Mouse (Mus musculus) left cerebral cortex, postnatal 10 days (tissue): ENCODE results near the gene Hdac7. TPM values are rescaled to one million over a fixed set of nuclear protein-coding genes. Genes with fewer than 3 reads are reported as not detected.
A peak's percentile ranks its signal among the peaks of the same experiment; 100 is the strongest.

Experiments used
- DNase-seq, 2 experiments: peaks; one replicate each; pipeline ENCODE4 v3.0.0; 2021 to 2022; ENCODE audit warnings: low spot score in 2 of 2, mixed read lengths in 1 of 2; ENCODE audit errors: extremely low spot score in 1 of 2
- intact Hi-C: fragments of 180-260 bp; cut with DNase I; formaldehyde crosslinking; loops from one replicate; pipeline ENCODE4 v1.15.1; 2025
- total RNA-seq, 2 experiments: library from RNA; stranded (reverse); gene quantifications; 2 replicates each; pipeline ENCODE4 v1.2.3; 2021

Gene Hdac7
- total RNA-seq, 2 experiments from 2014 or later, result 21.5 to 23.5 TPM

- intact Hi-C loops, result no loop called here
- DNase-seq, result no peak
These were observed 5.9 kb downstream of the Hdac7 start for GRCm38 (mm10) chr15:97838395-97838794.

- intact Hi-C loops, result no loop called here
- DNase-seq, result no peak
These were observed 6.7 kb downstream of the Hdac7 start for GRCm38 (mm10) chr15:97837491-97838061.

- intact Hi-C loops, result no loop called here
- no peak for DNase-seq
These were observed 7.4 kb downstream of the Hdac7 start for GRCm38 (mm10) chr15:97836894-97837247.

GRCm38 (mm10) chr15:97836153-97836893 lies 8.0 kb downstream of the Hdac7 start:
- intact Hi-C loops, result no loop called here

GRCm38 (mm10) chr15:97832764-97833479 lies 11.4 kb downstream of the Hdac7 start:
- intact Hi-C loops, result no loop called here
- no peak for DNase-seq

More at GRCm38 (mm10) chr15:97836153-97836893, 8.0 kb downstream of the Hdac7 start:
- no peak for DNase-seq

- intact Hi-C loops, result no loop called here
- DNase-seq, result no peak
These were observed 12.2 kb downstream of the Hdac7 start for GRCm38 (mm10) chr15:97831987-97832640.

GRCm38 (mm10) chr15:97831242-97831986 lies 12.9 kb downstream of the Hdac7 start:
- intact Hi-C loops, result no loop called here
- peak in 1 of 2 experiments; percentile 79 for DNase-seq

- intact Hi-C loops, result no loop called here
- DNase-seq, result peak in 1 of 2 experiments; percentile 67
These were observed 13.5 kb downstream of the Hdac7 start for GRCm38 (mm10) chr15:97830788-97831241.

GRCm38 (mm10) chr15:97830253-97830787 lies 14.0 kb downstream of the Hdac7 start:
- no peak for DNase-seq
- intact Hi-C loops, result no loop called here

GRCm38 (mm10) chr15:97829432-97829831 lies 14.9 kb downstream of the Hdac7 start:
- DNase-seq, result no peak
- intact Hi-C loops, result no loop called here

GRCm38 (mm10) chr15:97828901-97829338 lies 15.4 kb downstream of the Hdac7 start:
- intact Hi-C loops, result no loop called here
- peak in 1 of 2 experiments; percentile 65 for DNase-seq

GRCm38 (mm10) chr15:97828221-97828842 lies 16.0 kb downstream of the Hdac7 start:
- DNase-seq, result no peak
- intact Hi-C loops, result no loop called here

- intact Hi-C loops, result no loop called here
- no peak for DNase-seq
These were observed 16.9 kb downstream of the Hdac7 start for GRCm38 (mm10) chr15:97827401-97827800.

GRCm38 (mm10) chr15:97826588-97827261 lies 17.6 kb downstream of the Hdac7 start:
- intact Hi-C loops, result no loop called here
- DNase-seq, result no peak

GRCm38 (mm10) chr15:97825941-97826587 lies 18.2 kb downstream of the Hdac7 start:
- no peak for DNase-seq
- intact Hi-C loops, result no loop called here

- intact Hi-C loops, result no loop called here
- DNase-seq, result peak in 1 of 2 experiments; percentile 88
These were observed 19.0 kb downstream of the Hdac7 start for GRCm38 (mm10) chr15:97825071-97825940.
